Mouse (Mus musculus) neural tube, embryonic 14.5 days (tissue): ENCODE measurements at regions not wholly inside any gene's neighbourhood (a gene's known extent, or its start where the extent isn't known, plus 50 kb on each side); places are given as distances from the start of the nearest gene placed in this dataset.

Experiments used
- ATAC-seq: fragments of 200-750 bp; cut with Nextera tagmentation; 2 replicates; pipeline ENCODE4 v1.8.0; 2017; ENCODE audit warnings: low read depth, mild to moderate bottlenecking, moderate TSS enrichment, moderate library complexity
- H3K27ac ChIP-seq: fragments of 300-500 bp; sonication (generic); 2 replicates; pipeline ENCODE4 v1.5.1; 2014; ENCODE audit warnings: low read depth, mild to moderate bottlenecking, control low read depth, low read length, moderate library complexity, mixed read lengths
- H3K27me3 ChIP-seq: fragments of 300-500 bp; sonication (generic); 2 replicates; pipeline ENCODE4 v1.6.1; 2014; ENCODE audit warnings: low read length; ENCODE audit not compliant: control insufficient read depth, insufficient read depth
- H3K36me3 ChIP-seq: fragments of 300-500 bp; sonication (generic); 2 replicates; pipeline ENCODE4 v1.6.1; 2014; ENCODE audit warnings: low read length, mixed read lengths; ENCODE audit not compliant: control insufficient read depth, insufficient read depth
- H3K4me1 ChIP-seq: fragments of 300-500 bp; sonication (generic); 2 replicates; pipeline ENCODE4 v1.6.1; 2014; ENCODE audit warnings: low read length; ENCODE audit not compliant: control insufficient read depth, insufficient read depth
- H3K4me2 ChIP-seq: fragments of 300-500 bp; sonication (generic); 2 replicates; pipeline ENCODE4 v1.6.1; 2014; ENCODE audit warnings: mild to moderate bottlenecking, low read depth, low read length, control low read depth
- H3K4me3 ChIP-seq: fragments of 300-500 bp; sonication (generic); 2 replicates; pipeline ENCODE4 v1.5.1; 2014; ENCODE audit warnings: low read depth, low read length, control low read depth, mixed read lengths
- H3K9ac ChIP-seq: fragments of 300-500 bp; sonication (generic); replicated peaks from 2 replicates; pipeline ENCODE4 v1.6.1; 2014; ENCODE audit warnings: low read depth, mild to moderate bottlenecking, control low read depth, low read length, mixed read lengths
- H3K9me3 ChIP-seq: fragments of 300-500 bp; sonication (generic); 2 replicates; pipeline ENCODE4 v1.6.1; 2016; ENCODE audit warnings: low read length; ENCODE audit not compliant: control insufficient read depth
- WGBS: fragments of 180-500 bp; shearing (Covaris S2); extraction: QIAGEN DNeasy Blood & Tissue Kit; methylation state at CpG from one replicate; pipeline ENCODE4 v1.1.7; 2014; 5-methylcytosine and 5-hydroxymethylcytosine counted together

- no peaks in the 10 kb centered on the region for H3K36me3 ChIP-seq
- H3K9me3 ChIP-seq, result no peaks in the 10 kb centered on the region
- no peak overlapping the region for H3K4me3 ChIP-seq
- H3K27me3 ChIP-seq, result no peaks in the 10 kb centered on the region
- H3K4me2 ChIP-seq, result no peak overlapping the region
- H3K27ac ChIP-seq, result no peak overlapping the region
- 68% methylated on average over 4 of the region's 4 CpGs for WGBS
- ATAC-seq, result no peak
- no peak overlapping the region for H3K9ac ChIP-seq
- no peaks in the 10 kb centered on the region for H3K4me1 ChIP-seq
These were observed 1494.0 kb upstream of the Sel1l start for GRCm38 (mm10) chr12:93342933-93343332.

- Histone ChIP-seq H3K4me3 (no peak overlapping the region), H3K36me3 (no peaks in the 10 kb centered on the region), H3K9ac (no peak overlapping the region), H3K9me3 (no peaks in the 10 kb centered on the region), H3K4me2 (no peak overlapping the region), H3K27ac (no peak overlapping the region), H3K4me1 (no peaks in the 10 kb centered on the region), H3K27me3 (no peaks in the 10 kb centered on the region)
- WGBS, result 84% methylated on average over 4 of the region's 4 CpGs
- no peak for ATAC-seq
These were observed 1493.6 kb upstream of the Sel1l start for GRCm38 (mm10) chr12:93342525-93342924.

GRCm38 (mm10) chr12:93335520-93335919 lies 1486.6 kb upstream of the Sel1l start:
- no peaks in the 10 kb centered on the region for H3K27me3 ChIP-seq
- ATAC-seq, result no peak
- 81% methylated on average over 1 of the region's 1 CpGs for WGBS

GRCm38 (mm10) chr12:93312214-93312613 lies 1463.3 kb upstream of the Sel1l start:
- H3K27me3 ChIP-seq, result no peaks in the 10 kb centered on the region
- H3K4me2 ChIP-seq, result no peak overlapping the region
- H3K9ac ChIP-seq, result no peak overlapping the region
- no peaks in the 10 kb centered on the region for H3K36me3 ChIP-seq
- no peak overlapping the region for H3K4me3 ChIP-seq
- H3K9me3 ChIP-seq, result no peaks in the 10 kb centered on the region
- ATAC-seq, result no peak
- no peak overlapping the region for H3K27ac ChIP-seq
- H3K4me1 ChIP-seq, result no peaks in the 10 kb centered on the region

More at GRCm38 (mm10) chr12:93335520-93335919, 1486.6 kb upstream of the Sel1l start:
- no peaks in the 10 kb centered on the region for H3K9me3 ChIP-seq
- no peaks in the 10 kb centered on the region for H3K4me1 ChIP-seq
- no peaks in the 10 kb centered on the region for H3K36me3 ChIP-seq
- no peak overlapping the region for H3K9ac ChIP-seq
- H3K4me2 ChIP-seq, result no peak overlapping the region
- no peak overlapping the region for H3K27ac ChIP-seq
- no peak overlapping the region for H3K4me3 ChIP-seq

GRCm38 (mm10) chr12:93281816-93282215 lies 1432.9 kb upstream of the Sel1l start:
- Histone ChIP-seq H3K4me1 (no peaks in the 10 kb centered on the region), H3K9ac (no peak overlapping the region), H3K27ac (no peak overlapping the region), H3K4me2 (no peak overlapping the region), H3K27me3 (no peaks in the 10 kb centered on the region), H3K36me3 (no peaks in the 10 kb centered on the region), H3K4me3 (no peak overlapping the region), H3K9me3 (no peaks in the 10 kb centered on the region)
- 63% methylated on average over 2 of the region's 2 CpGs for WGBS
- no peak for ATAC-seq

GRCm38 (mm10) chr12:93273652-93274051 lies 1424.7 kb upstream of the Sel1l start:
- no peaks in the 10 kb centered on the region for H3K9me3 ChIP-seq
- no peak for ATAC-seq
- no peaks in the 10 kb centered on the region for H3K36me3 ChIP-seq
- H3K4me2 ChIP-seq, result no peak overlapping the region
- no peaks in the 10 kb centered on the region for H3K4me1 ChIP-seq
- 85% methylated on average over 2 of the region's 2 CpGs for WGBS
- H3K9ac ChIP-seq, result no peak overlapping the region
- no peak overlapping the region for H3K27ac ChIP-seq
- H3K4me3 ChIP-seq, result no peak overlapping the region
- no peaks in the 10 kb centered on the region for H3K27me3 ChIP-seq

- 89% methylated on average over 3 of the region's 3 CpGs for WGBS
These were observed 1381.3 kb upstream of the Sel1l start for GRCm38 (mm10) chr12:93230237-93230636.

GRCm38 (mm10) chr12:93226826-93227225 lies 1377.9 kb upstream of the Sel1l start:
- H3K9me3 ChIP-seq, result no peaks in the 10 kb centered on the region
- no peak overlapping the region for H3K27ac ChIP-seq
- no peak overlapping the region for H3K4me2 ChIP-seq
- no peaks in the 10 kb centered on the region for H3K27me3 ChIP-seq
- H3K4me1 ChIP-seq, result no peaks in the 10 kb centered on the region
- no peak overlapping the region for H3K4me3 ChIP-seq
- ATAC-seq, result no peak
- WGBS, result 90% methylated on average over 1 of the region's 1 CpGs
- no peaks in the 10 kb centered on the region for H3K36me3 ChIP-seq
- no peak overlapping the region for H3K9ac ChIP-seq

More at GRCm38 (mm10) chr12:93230237-93230636, 1381.3 kb upstream of the Sel1l start:
- H3K27me3 ChIP-seq, result no peaks in the 10 kb centered on the region
- H3K9ac ChIP-seq, result no peak overlapping the region
- H3K4me1 ChIP-seq, result no peaks in the 10 kb centered on the region
- ATAC-seq, result no peak
- H3K4me2 ChIP-seq, result no peak overlapping the region
- H3K27ac ChIP-seq, result no peak overlapping the region
- no peak overlapping the region for H3K4me3 ChIP-seq
- no peaks in the 10 kb centered on the region for H3K36me3 ChIP-seq
- no peaks in the 10 kb centered on the region for H3K9me3 ChIP-seq

GRCm38 (mm10) chr12:93221179-93221922 lies 1372.4 kb upstream of the Sel1l start:
- H3K4me3 ChIP-seq, result no peak overlapping the region
- no peaks in the 10 kb centered on the region for H3K4me1 ChIP-seq
- no peaks in the 10 kb centered on the region for H3K9me3 ChIP-seq
- no peaks in the 10 kb centered on the region for H3K36me3 ChIP-seq
- H3K9ac ChIP-seq, result no peak overlapping the region
- H3K4me2 ChIP-seq, result no peak overlapping the region
- 65% methylated on average over 6 of the region's 6 CpGs for WGBS
- no peak overlapping the region for H3K27ac ChIP-seq
- no peaks in the 10 kb centered on the region for H3K27me3 ChIP-seq
- no peak for ATAC-seq
